Mouse (Mus musculus): ENCODE data around the gene Sec16a. TPM values are rescaled to one million over a fixed set of nuclear protein-coding genes. Genes with fewer than 3 reads are reported as not detected.

Gene Sec16a
- polyA plus RNA-seq (2015; fragmentation: Nextera tagmentation; extraction: Ambion mirVana), result 12.4 and 12.9 TPM in 2 replicates

- peak; percentile 100 for DNase-seq (ENCODE audit: low spot score)
These were observed at the start of gene Sec16a for GRCm38 (mm10) chr2:26444946-26445665. Sec16a (minus strand) TSS chr2:26445216.

- no peak for DNase-seq (ENCODE audit: low spot score)
These were observed 49.4 kb upstream of the Sec16a start for GRCm38 (mm10) chr2:26494396-26494795.

- DNase-seq (ENCODE audit: low spot score), result peak; percentile 74
These were observed 48.2 kb upstream of the Sec16a start for GRCm38 (mm10) chr2:26493021-26493781.

DNA sequence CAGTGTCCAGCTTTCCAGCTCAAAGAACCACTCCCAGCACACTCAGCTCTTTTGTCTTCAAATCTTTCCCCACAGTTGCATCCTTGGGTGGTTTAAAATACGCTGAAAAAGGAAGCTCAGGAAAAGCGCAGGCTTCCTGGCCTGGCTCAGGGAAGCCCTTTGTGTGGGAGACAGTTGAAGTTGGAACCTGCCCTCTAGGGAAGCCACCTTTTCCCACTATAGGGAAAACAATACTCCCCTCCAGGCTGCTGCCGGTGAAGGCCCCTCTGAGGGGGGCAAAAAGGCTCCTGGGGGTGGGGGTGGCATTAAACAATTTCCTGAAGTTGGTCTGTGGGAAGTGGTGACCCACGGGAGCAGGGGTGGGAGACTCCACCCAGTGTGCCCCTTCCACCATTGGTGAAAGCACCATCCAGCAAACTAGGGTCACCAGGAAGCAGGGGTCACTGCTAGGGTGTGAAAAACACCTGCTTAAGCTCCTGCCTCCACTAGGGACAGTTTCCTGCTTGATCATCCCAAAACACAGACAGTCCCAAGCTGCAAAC, 45.8 kb upstream of the Sec16a start:
- DNase-seq (ENCODE audit: low spot score), result no peak

DNA sequence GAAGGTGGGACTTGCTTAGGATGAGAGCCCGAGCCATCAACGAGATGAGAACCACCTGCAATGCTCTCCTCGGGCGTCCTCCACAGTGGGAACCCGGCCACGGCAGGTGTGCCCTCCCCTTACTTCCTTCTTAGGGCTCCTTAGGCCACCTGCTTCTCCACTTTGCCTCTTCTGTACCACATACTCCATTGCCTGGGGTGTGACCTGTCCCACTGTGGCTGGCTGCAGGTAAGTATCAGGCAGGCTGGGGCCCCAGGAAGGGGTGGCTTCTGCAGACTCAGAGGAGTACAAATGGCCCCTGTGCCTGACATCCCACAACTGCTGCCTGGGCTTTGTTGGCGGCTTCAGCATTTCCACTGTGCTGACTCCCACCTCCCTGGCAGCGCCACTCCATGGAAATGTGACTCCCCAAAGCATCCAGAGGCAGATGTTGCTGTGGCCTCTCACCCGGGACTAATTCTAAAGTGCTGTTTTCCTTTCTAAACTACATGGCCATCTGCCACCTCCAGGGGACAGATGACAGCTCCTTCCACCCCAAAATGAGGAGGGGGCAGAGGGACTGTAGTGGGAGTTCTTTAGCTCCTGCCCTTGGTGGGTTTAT, 43.6 kb upstream of the Sec16a start:
- DNase-seq (ENCODE audit: low spot score), result no peak

DNA sequence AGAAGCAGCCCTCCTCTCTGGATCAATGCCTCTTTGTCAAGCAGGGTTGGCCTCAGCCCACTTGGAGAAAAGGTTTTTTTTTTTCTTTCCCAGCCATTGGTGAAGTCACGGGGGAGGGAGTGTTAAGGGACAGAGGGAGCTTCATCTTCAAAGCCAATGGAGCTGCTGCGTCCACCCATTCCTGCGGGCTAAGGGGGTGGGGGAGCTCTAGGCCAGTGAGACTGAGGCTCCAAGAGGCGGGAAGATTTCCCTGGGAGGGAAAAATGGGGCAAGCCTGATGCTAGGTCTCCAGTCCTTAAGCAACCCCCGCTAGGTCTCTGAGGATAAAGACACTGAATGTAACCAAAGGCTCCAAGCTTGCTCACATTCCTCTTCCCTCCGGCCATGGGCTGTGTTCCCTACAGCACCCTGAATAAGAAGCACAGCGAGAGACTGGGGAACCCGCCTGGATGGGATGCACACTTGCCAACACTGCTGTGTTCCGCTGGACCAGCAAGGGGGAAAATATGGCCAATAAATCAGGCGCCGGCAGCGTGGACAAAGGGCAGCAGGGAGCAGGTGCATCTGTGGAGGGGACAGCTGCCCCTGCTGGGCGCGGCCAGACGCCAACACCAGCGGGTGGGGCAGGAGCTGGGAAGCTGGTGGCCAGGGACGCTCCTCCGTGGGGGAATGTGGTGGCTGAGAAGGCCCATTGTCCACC, 42.5 kb upstream of the Sec16a start:
- DNase-seq (ENCODE audit: low spot score), result no peak

GRCm38 (mm10) chr2:26486835-26487321, 41.9 kb upstream of the Sec16a start:
- DNase-seq (ENCODE audit: low spot score), result no peak

- DNase-seq (ENCODE audit: low spot score), result no peak
These were observed 41.3 kb upstream of the Sec16a start for GRCm38 (mm10) chr2:26486264-26486810.

- no peak for DNase-seq (ENCODE audit: low spot score)
These were observed 40.7 kb upstream of the Sec16a start for GRCm38 (mm10) chr2:26485710-26486109.

- no peak for DNase-seq (ENCODE audit: low spot score)
These were observed 40.3 kb upstream of the Sec16a start for GRCm38 (mm10) chr2:26485278-26485677.

GRCm38 (mm10) chr2:26484169-26484568, 39.2 kb upstream of the Sec16a start:
- no peak for DNase-seq (ENCODE audit: low spot score)

DNA sequence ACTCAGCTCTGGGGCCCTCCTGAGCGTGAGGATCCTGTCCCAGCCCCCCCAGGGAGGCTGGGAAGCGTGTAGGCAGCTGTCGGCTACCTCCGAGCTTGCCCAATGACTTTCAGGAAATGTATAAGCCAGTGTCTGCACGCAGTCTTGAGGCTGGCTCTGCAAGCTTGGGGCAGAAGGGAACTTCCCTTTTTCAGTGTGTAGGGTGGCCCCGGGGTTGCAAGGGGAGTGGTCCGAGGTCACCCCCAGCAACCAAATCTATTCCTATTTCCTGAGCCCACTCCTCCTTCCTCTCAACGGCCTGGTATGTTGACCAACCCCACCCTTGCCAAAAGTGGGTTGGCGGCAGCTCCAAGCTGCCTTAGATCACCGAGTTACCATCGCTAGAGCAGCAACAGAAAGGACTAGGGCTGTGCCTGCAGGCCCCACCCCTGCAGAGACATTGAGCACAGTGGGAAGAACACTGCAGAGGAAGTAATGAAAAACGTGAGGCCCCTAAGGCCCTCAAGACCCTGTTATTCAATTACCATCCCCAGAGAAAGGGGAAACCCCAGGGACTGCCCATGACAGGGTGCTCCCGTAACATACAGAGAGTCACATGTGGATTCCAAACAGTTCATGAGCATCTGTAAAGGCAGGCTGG, 38.3 kb upstream of the Sec16a start:
- DNase-seq (ENCODE audit: low spot score), result no peak

DNA sequence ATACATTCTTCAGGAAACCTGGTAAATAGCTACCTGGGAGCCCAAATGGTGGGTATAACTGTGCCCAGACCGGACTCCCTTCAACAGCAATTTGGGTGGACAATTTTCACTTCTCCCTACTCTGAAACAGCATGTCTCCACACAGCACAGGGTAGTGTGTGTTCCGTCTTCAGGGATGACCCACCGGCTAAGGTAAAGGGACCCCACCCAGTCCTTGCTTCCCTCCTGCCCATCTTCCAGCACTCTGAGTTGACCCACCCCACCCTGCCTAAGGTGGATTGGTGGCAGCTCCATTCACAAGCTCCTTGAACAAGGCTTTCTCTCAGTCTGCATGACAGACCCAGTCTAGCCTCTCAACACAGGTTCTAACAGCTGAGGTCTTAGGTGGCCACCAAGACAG, 37.8 kb upstream of the Sec16a start:
- no peak for DNase-seq (ENCODE audit: low spot score)

GRCm38 (mm10) chr2:26481724-26482495, 36.9 kb upstream of the Sec16a start:
- DNase-seq (ENCODE audit: low spot score), result no peak

DNA sequence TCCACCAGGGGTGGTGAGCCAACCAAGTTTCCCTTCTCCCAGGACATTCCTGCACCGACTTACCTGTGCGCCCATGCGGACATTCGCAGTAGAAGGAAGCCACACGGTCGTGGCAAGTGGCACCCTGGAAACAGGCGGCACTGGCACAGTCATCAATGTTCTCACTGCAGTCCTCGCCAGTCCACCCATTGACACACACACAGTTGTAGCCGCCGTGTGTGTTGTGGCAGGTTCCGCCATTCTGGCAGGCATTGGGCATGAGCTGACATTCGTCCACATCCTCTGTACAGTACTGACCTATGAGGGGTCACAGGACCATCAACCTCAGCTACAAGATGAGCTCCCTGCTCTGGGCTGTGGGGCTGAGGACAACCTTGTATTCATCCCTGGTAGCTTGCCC, 35.9 kb upstream of the Sec16a start:
- no peak for DNase-seq (ENCODE audit: low spot score)

DNA sequence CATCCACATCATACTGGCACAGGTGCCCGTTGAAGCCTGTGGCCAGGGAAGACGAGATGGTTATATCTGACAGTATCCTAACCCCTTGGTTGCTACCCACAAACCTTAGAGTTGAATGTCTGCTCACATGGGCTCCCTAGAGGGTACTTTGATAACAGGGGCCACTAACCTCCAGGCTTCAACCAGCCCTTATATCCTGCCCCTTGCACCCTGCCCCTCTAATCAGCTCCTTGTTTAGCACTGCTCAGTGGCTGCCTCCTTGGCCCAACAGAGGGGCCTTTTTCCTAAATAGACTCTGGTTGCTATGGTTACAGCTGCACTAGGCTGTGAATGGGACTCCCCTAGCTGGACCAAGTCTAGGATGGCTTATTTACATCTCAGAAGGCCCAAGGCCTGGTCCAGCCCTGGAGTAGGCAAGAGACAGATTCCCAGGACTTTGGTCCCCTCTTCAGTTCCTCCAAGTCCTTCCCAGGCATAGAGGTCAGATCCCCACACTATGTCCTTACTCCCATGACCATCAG, 33.7 kb upstream of the Sec16a start:
- no peak for DNase-seq (ENCODE audit: low spot score)

- DNase-seq (ENCODE audit: low spot score), result no peak
These were observed 32.9 kb upstream of the Sec16a start for GRCm38 (mm10) chr2:26477911-26478310.

GRCm38 (mm10) chr2:26475505-26476430, 30.8 kb upstream of the Sec16a start:
- no peak for DNase-seq (ENCODE audit: low spot score)

Data from thymus, postnatal 0 days (tissue).